Mouse (Mus musculus) embryonic fibroblast, embryonic 13.5 days (primary cell): ENCODE measurements at regions not wholly inside any gene's neighbourhood (a gene's known extent, or its start where the extent isn't known, plus 50 kb on each side); places are given as distances from the start of the nearest gene placed in this dataset.

Experiments used
- CTCF ChIP-seq: IDR thresholded peaks from 2 replicates; pipeline ENCODE4 v1.5.1; 2011; ENCODE audit warnings: mild to moderate bottlenecking, control low read depth, low read length, moderate library complexity, borderline replicate concordance; ENCODE audit not compliant: insufficient read depth
- POLR2A ChIP-seq: IDR thresholded peaks from 2 replicates; pipeline ENCODE4 v1.6.1; 2011; ENCODE audit warnings: low read depth, mild to moderate bottlenecking, control low read depth, low read length, moderate library complexity

- TF ChIP-seq CTCF (no peak), POLR2A (no peak)
These were observed 501.2 kb upstream of the Gulo start for GRCm38 (mm10) chr14:66510218-66510617.
